Mouse (Mus musculus) megakaryocyte, embryonic 14.5 days (primary cell): ENCODE results near the gene Tmem189.

ENCODE experiments used
- FLI1 ChIP-seq: IDR thresholded peaks from 2 replicates; pipeline ENCODE4 v1.6.1; 2012; ENCODE audit warnings: low read length, inconsistent platforms, mixed read lengths
- GATA1 ChIP-seq: IDR thresholded peaks from 3 replicates; pipeline ENCODE4 v1.6.1; 2012; ENCODE audit warnings: mixed read lengths, low read length, inconsistent platforms, borderline replicate concordance

DNA sequence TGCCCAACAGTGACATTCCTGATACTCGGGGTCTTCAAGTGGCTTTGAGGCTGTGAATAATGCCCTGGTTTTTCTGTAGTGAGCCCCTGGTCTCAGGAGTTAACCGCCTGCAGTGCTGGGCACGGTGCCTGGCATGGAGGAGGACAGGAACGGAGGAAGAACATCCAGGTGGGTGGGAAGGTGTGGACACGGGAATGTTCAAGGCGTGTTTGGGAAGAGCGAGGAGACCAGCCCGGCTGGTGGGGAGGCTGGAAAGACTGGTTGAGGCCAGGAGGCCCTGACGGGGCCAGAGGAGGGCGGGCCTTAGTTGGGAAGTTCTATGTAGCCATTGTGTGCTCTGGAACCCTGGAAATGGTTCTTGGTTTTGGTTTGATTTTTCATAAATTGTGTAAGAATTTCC is 36.3 kb upstream of the Tmem189 start:
- TF ChIP-seq FLI1 (no peak), GATA1 (no peak)
